Mouse (Mus musculus) ovary, adult 18-20 months (tissue): ENCODE measurements around the gene Mrtfa.

Experiments
- DNase-seq: peaks from one replicate; pipeline ENCODE4 v3.0.0; 2022; ENCODE audit warnings: low spot score, mixed read lengths

Gene Mrtfa

DNA sequence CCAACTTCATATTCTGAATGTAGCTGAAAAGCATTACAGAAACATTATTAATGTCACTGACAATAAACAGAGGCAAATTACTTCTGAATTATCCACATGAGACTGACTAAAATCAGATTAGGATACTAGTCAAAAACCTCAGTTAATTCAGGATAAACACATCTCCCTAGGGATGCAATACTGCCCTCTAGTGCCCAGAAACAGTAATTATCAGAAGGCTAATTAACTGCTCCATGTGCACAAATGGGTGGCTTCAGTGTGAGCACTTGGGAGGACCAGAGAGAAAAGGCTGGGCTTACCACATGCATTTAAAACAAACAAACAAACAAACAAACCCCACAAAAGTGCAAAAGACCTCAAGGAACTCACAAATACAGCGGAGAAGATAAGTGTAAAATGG, 126.4 kb downstream of the Mrtfa start:
- no peak for DNase-seq

DNA sequence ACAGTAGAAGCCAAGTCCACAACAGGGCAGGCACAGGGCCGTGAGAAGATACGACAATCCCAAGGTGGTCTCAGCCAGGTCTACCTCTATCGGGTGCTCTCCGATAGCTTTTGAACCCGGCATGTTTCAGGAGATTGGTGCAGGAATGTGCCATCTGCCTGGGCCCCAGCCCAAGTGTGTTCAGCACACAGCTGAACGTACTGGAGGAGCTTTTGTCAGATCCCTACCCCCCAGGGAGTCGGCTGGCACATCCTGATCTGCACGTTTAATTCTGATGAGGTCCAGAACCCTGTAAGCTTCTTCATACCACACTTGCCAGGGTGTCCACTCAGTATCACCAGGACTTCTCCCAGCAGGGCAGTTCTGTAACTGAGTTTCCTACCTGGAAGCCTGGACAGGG, 127.9 kb downstream of the Mrtfa start:
- no peak for DNase-seq

DNA sequence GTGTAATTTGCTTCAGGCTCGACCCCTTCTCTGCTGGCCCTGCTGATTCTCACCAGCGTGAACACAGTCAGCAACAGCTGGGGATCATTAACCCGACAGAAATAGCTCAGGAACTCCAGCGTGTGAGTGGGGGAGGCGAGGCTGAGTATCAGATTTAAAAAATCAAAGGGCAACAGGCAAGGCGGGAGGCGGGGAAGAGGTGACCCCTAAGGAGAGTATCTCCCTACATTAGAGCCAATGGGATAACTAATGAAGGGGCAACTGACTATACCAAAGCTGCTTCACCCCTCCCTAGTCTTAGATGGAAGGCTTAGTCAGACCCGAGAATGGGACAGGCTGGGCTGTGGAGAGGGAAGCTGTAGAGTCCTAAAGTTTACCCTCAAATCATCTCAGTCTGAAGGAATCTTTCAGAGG, 128.4 kb downstream of the Mrtfa start:
- no peak for DNase-seq

- no peak for DNase-seq
These were observed 129.6 kb downstream of the Mrtfa start for GRCm38 (mm10) chr15:81060975-81061374.

GRCm38 (mm10) chr15:81057736-81058135, 132.8 kb downstream of the Mrtfa start:
- no peak for DNase-seq

- DNase-seq: no peak
These were observed 135.1 kb downstream of the Mrtfa start for GRCm38 (mm10) chr15:81055488-81055887.

DNA sequence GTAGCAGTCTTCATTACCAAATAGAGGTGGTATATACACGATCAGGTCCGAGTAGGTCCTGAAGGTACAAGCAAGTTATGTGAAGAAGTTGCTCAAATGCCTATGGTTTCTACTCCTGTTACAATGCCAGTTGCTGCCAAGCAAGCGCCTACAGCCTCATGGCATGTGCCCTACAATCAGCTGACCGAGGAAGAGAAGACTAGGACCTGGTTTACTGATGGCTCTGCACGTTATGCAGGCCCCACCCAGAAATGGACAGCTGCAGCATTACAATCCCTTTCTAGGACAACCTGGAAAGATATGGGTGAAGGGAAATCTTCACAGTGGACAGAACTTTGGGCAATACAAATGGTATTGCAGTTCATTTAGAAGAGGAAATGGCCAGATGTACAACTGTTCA, 138.1 kb downstream of the Mrtfa start:
- DNase-seq: no peak

DNA sequence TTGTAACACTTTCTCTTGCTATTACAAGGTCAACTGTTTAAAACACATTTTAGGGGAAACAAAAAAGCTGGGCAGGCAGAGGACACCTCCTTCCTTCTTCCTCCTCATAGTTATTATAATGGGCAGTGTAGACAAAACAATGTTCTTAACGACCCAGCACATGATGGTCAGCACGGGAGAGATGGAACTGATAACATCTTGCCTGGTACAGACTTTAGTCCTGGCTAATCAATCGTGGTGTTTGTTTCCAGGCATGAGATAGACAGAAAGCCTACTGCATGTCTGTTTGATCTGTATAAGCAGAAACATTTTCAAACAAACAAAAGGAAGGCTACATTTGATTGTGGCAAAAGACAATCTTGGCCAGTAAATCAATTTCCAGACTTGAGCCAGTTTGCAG, 140.1 kb downstream of the Mrtfa start:
- DNase-seq: no peak

DNA sequence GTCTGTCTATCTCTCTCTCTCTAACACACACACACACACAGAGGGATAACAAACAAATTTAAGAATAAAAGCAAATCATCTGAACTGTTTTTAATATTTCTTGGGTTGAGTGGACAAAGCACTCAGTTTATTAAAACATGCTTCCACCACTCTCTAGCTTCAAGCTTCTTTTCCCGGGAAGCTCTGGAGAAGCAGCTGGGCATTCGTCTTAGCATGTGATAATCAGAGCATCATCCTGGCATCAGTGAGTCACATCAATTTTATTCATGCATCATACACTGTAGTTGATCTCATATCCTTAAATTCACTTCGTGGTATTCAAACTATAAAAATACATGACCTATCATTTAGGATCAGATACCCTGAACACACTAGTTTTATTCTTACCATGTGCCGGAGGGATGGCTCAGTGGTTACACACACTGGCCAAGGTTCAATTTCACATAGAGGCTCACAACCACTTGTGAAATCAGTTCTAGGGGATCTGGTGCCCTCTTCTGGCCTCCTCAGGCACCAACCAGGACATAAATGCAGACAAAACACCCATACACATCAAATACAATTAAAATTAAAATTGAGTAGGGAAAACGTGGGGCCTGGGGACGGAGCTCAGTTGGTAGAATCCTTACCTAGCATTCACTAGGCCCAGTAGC, 141.0 kb downstream of the Mrtfa start:
- DNase-seq: no peak

DNA sequence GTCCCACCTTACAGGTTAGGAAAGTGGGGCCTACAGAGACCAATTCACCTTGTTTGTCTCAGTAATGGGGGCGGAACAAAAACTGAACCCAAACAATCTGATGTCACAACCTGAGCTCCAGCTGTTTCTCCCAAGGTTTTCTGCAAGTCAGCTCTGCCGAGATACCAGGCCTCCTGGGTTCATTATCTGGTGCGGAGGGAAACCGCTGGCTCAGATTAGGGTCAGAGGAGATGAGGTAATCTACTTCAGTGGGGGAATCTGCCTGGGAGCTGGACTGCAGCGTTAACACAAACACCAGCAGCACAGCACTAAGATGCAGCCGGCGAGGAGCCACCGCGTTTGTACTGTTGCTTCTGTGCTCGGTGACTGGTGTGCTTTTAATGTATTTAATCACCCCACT, 143.1 kb downstream of the Mrtfa start:
- DNase-seq: peak; percentile 20

DNA sequence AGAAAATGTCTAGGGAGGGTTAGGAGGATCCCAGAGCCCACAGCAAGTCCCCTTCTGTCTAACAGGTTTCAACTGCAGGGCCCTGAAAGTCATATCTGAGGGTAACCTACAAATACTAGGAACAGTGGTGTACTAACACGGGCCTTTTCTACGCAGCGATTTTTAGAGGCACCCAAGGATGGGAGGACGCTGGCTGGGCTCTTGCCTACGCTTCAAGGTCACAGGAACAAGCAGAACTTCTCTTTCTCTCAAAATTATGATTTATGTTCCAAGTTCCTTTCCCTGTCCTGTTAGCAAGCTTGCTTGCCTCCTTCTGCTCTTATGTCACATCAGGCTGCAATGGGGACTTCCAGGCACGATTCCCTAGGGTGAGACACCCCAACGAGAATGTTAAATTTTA, 144.5 kb downstream of the Mrtfa start:
- DNase-seq: no peak

- no peak for DNase-seq
These were observed 145.2 kb downstream of the Mrtfa start for GRCm38 (mm10) chr15:81045336-81045735.

DNA sequence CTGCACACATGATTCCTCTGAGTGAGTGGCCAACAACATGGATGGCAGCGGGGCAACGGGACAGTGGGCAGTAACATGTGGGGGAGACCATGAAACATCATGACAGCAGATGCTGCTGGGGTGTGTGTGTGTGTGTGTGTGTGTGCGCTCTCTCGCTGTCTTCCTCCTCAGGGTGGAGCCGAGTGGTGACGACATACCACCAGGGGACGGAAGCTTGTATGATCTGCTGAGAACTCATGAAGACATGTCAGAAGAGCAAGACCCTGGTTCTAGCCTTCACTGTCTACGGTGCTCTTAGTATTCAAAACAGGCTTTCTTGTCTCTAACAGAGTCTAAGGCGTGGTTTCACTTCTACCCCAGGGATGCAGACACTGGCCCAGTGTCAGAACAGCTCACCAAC, 146.1 kb downstream of the Mrtfa start:
- no peak for DNase-seq

DNA sequence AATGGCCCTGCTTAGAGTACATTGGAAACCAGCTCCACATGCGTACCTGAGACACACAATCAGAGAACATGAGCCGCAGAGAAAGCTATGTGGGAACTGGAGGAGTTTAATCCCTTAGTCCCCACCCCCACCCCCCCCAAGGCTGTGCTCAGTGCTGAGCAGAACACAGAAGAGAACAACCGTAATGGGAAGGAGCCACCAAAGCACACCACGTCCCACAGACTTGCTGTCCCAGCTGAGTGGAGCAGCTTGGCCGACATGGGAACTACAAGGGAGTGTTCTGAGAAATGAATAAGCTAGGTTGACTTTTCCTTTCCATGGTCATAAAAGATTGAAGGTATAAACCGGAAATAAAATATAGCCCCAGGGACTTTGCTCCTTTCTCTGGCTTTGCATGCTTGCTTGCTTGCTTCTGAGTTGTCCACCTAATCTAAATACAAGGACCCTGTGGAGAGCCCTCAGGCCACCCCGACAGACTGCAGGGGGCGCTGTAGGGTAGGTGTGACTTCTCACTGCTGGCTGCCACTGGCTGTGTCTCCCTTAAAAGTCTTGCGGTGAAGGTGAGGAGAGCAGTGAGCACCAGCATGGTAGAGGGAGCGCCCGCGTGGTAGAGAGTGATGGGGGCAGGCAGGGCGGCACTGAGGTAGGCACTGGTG, 148.2 kb downstream of the Mrtfa start:
- DNase-seq: no peak

- DNase-seq: no peak
These were observed 148.8 kb downstream of the Mrtfa start for GRCm38 (mm10) chr15:81041767-81042166.

DNA sequence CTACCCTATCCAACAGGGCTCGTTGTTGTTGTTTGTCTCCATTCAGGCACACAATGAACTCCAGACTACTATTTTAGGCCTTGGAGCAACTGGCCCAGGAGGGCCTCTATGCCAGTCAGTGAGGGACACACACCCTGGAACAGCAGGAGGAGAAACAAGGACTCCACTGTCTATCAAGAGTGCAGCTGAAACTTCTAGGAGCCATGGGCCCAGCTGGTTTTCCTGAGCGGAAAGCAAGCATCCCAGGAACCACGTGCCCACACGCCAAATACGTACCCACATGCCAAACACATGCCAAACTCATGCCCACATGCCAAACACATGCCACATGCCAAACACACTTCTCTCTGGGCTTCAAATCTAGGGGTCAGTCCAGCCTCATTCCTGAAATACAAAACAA, 152.1 kb downstream of the Mrtfa start:
- DNase-seq: no peak

DNA sequence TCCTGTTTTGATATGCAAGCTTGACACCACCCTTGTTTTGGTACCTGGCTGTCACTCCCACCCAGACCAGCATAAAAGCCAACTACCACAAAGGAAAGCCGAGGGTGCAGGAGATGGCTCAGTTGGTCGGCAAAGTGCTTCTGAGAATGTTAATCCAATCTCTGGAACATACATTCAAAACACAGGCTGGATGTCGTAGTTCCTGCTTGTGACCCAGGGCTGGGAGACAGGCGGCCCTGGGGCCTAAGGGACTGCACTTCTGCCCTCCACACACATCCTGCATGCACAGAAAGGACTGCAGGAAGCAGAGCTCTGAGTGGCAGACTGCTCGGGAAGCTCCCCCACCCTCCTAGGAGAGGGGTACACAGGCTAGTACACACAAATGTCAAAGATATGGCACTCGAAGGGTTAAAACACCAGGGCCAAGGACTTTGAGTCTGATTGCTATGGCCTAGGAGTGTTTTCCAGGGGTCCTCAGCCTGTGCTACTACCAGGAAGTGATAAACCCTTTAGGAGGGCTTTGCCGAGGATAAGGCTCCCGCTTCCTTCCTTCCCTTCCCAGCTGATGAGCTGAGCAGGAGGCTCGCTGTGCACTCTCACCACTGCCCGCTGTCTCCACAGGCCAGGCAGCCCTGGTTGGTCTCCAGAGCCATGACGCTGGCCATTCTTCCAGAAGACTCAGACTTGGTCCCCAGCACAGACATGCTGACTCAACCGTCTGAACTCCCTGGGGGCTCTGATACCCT, 155.0 kb downstream of the Mrtfa start:
- DNase-seq: no peak

GRCm38 (mm10) chr15:81034119-81034518, 156.4 kb downstream of the Mrtfa start:
- DNase-seq: no peak

- DNase-seq: no peak
These were observed 157.5 kb downstream of the Mrtfa start for GRCm38 (mm10) chr15:81032941-81033629.

- no peak for DNase-seq
These were observed 158.9 kb downstream of the Mrtfa start for GRCm38 (mm10) chr15:81031611-81032010.

- DNase-seq: no peak
These were observed 159.6 kb downstream of the Mrtfa start for GRCm38 (mm10) chr15:81030891-81031425.

DNA sequence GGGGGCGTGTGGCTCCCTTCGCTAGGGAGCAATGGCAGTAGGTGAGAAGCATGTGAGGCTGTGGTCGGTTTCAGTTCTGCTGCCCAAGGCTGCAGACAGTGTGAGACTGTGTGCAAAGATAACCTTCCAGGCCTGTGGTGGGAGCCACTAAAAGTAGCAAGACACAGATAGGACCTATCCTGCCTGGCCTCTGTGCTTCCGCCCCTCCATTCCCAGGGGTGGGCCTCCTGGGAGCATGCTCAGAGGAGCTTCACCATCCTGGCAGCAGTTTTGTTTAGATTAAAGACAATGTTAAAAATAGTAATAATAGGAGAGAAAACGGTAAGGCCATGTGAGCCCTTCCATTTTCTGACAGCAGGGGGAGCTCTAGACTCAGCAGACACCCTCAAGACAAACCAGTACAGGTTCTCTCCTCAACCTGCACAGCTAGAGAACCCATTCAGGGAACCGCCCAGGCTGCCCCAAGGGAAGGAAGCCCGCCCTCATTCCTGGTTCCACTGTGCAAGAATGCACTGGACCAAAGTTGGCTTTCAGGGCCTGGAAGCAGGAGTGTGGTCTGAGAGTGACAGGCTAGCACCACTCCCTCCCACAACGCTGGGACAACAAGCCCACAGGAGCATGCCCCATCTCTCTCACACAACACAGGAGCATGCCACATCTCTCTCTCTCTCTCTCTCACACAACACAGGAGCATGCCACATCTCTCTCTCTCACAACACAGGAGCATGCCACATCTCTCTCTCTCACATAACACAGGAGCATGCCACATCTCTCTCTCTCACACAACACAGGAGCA, 163.0 kb downstream of the Mrtfa start:
- peak; percentile 29 for DNase-seq
